Mouse (Mus musculus) hindbrain, embryonic 12.5 days (tissue): ENCODE data around the gene Ptgr2. TPM values are rescaled to one million over a fixed set of nuclear protein-coding genes. Genes with fewer than 3 reads are reported as not detected.
A peak's percentile ranks its signal among the peaks of the same experiment; 100 is the strongest.

ENCODE experiments used
- ATAC-seq: fragments of 200-750 bp; cut with Nextera tagmentation; 2 replicates; pipeline ENCODE4 v1.8.0; 2017; ENCODE audit warnings: moderate TSS enrichment; ENCODE audit not compliant: low FRiP score
- H3K27ac ChIP-seq: fragments of 300-500 bp; sonication (generic); 2 replicates; pipeline ENCODE4 v1.5.1; 2016; ENCODE audit warnings: mild to moderate bottlenecking
- H3K27me3 ChIP-seq: fragments of 300-500 bp; sonication (generic); 2 replicates; pipeline ENCODE4 v1.6.1; 2016; ENCODE audit warnings: mild to moderate bottlenecking
- H3K36me3 ChIP-seq: fragments of 300-500 bp; sonication (generic); 2 replicates; pipeline ENCODE4 v1.6.1; 2016; ENCODE audit warnings: mild to moderate bottlenecking
- H3K4me1 ChIP-seq: fragments of 300-500 bp; sonication (generic); 2 replicates; pipeline ENCODE4 v1.6.1; 2016
- H3K4me2 ChIP-seq: fragments of 300-500 bp; sonication (generic); replicated peaks from 2 replicates; pipeline ENCODE4 v1.6.1; 2016; ENCODE audit warnings: mild to moderate bottlenecking
- H3K4me3 ChIP-seq: fragments of 300-500 bp; sonication (generic); 2 replicates; pipeline ENCODE4 v1.5.1; 2016; ENCODE audit warnings: mild to moderate bottlenecking
- H3K9ac ChIP-seq: fragments of 300-500 bp; sonication (generic); 2 replicates; pipeline ENCODE4 v1.6.1; 2016; ENCODE audit warnings: mild to moderate bottlenecking, moderate library complexity
- H3K9me3 ChIP-seq: fragments of 300-500 bp; sonication (generic); replicated peaks from 2 replicates; pipeline ENCODE4 v1.6.1; 2016; ENCODE audit warnings: mild to moderate bottlenecking
- WGBS: fragments of 180-500 bp; shearing (Covaris S2); methylation state at CpG from one replicate; pipeline ENCODE4 v1.1.7; 2016; 5-methylcytosine and 5-hydroxymethylcytosine counted together
- polyA plus RNA-seq: library from polyadenylated mRNA; unstranded; fragments of >200 nt; fragmentation: Nextera tagmentation; extraction: Ambion mirVana; gene quantifications from 2 replicates; pipeline ENCODE4 v1.2.1, GENCODE M21; 2016

The Ptgr2 gene
- polyA plus RNA-seq, 1 experiment from 2014 or later: 16.0 TPM

DNA sequence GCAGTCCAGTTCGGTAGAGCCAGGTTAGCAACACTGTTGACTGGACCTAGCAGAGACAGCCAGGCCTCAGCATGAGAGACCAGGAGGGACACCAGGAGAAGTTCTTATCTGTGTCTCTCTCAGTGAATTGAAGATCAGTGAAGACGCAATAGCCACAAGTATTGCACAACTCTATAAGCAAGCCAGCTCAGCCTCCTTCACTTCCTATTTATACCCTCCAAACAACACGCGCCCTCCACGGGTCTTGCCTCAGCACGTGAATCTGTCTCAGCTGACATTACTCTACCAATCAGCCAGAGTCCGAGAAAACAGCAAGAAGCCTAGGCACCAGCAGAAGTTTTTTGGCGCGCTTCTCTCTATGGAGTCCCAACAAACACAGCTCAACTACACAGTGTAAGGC, 9.7 kb upstream of the Ptgr2 start:
- 94% methylated on average over 9 of the region's 9 CpGs for WGBS
- no peak overlapping the region for H3K9ac ChIP-seq
- H3K27ac ChIP-seq: no peak overlapping the region
- no peak overlapping the region for H3K4me3 ChIP-seq
- H3K36me3 ChIP-seq: no peaks in the 10 kb centered on the region
- H3K27me3 ChIP-seq: no peaks in the 10 kb centered on the region
- H3K4me2 ChIP-seq: no peak overlapping the region
- no peaks in the 10 kb centered on the region for H3K9me3 ChIP-seq
- H3K4me1 ChIP-seq: no peaks in the 10 kb centered on the region
- no peak for ATAC-seq

DNA sequence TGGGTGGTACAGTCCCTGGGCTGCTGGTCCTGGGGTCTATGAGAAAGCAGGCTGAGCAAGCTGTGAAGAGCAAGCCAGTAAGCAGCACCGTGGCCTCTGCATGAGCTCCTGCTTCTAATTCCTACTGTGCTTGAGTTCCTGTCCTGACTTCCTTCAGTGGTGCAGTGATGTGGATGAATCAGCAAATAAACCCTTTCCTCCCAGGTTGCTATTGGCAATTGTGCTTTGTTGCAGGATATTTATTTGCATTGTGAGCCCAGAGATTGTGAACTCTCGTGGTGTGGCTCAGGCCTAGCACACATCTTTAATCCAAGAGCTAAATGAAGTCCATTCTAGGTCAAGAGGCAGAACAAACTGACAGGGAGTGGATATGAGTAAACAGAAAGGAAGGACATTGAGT, 8.7 kb upstream of the Ptgr2 start:
- Histone ChIP-seq H3K36me3 (no peaks in the 10 kb centered on the region), H3K27me3 (no peaks in the 10 kb centered on the region)

DNA sequence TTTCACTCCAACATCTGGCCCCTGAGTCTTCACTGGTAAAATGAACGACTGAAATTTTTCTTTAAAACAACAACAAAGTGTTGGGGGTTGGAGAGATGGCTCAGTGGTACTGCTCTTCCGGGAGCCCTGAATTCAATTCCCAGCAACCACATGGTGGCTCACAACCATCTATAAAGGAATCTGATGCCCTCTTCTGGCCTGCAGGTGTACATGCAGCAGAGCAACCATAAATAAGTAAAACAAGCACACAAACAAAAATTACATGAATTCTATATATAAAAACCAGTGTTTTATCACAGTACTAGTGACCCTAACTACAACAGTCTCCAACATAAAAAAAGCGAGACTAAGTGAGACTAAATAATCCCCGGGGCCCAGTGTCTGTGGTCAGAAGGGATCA, 8.2 kb upstream of the Ptgr2 start:
- Histone ChIP-seq H3K4me3 (no peak overlapping the region), H3K9me3 (no peaks in the 10 kb centered on the region), H3K27ac (no peak overlapping the region), H3K4me1 (no peaks in the 10 kb centered on the region), H3K4me2 (no peak overlapping the region), H3K36me3 (no peaks in the 10 kb centered on the region), H3K9ac (no peak overlapping the region), H3K27me3 (no peaks in the 10 kb centered on the region)
- no peak for ATAC-seq
- 83% methylated on average over 4 of the region's 4 CpGs for WGBS

More for the DNA sequence above, 8.7 kb upstream of the Ptgr2 start:
- H3K9ac ChIP-seq: no peak overlapping the region
- no peak for ATAC-seq
- H3K4me2 ChIP-seq: no peak overlapping the region
- H3K27ac ChIP-seq: no peak overlapping the region
- no peaks in the 10 kb centered on the region for H3K4me1 ChIP-seq
- WGBS: 74% methylated on average over 2 of the region's 2 CpGs
- H3K9me3 ChIP-seq: no peaks in the 10 kb centered on the region
- H3K4me3 ChIP-seq: no peak overlapping the region

DNA sequence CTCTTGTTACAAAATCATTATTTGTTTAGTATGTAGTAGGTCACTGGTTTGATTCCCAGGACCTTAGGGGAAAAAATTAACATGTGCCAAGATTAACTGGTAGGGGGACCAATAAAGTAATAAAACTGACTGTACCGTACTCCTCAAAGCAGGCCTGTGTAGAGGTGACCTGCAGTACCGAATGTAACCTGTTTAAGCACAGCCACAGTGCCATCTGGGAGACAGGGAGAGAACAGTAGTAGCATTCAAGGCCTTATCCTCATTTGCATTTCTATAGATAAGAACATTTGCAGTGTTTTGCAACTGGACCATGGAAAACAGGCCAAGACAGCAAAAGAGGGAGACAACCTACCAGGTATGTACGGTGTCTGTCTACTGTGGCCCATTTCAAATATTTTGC, 7.2 kb upstream of the Ptgr2 start:
- Histone ChIP-seq H3K4me1 (no peaks in the 10 kb centered on the region), H3K27me3 (no peaks in the 10 kb centered on the region), H3K9me3 (no peaks in the 10 kb centered on the region), H3K9ac (no peak overlapping the region), H3K4me2 (no peak overlapping the region), H3K27ac (no peak overlapping the region), H3K36me3 (no peaks in the 10 kb centered on the region), H3K4me3 (no peak overlapping the region)
- 56% methylated on average over 3 of the region's 3 CpGs for WGBS
- ATAC-seq: no peak; the same call in 1 of the 2 replicates

DNA sequence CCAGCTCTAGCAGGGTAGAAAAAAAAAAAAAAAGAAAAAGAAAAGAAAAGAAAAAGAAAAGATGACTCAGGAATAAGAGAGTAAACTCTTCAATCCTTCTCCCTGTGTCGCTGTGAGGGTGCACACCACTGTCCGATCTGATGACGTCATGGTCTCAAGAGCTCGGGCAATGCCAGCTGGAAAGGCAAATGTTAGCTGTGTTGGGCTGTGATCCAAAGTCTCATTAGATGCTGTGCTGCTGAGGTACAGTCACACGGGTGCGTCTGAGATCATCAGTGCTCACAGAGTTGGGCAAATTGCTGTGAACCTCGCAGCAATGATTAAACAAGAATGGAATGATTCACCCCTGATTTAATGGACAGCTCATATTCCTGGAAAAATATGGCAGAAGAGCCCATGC, 6.1 kb upstream of the Ptgr2 start:
- H3K4me2 ChIP-seq: no peak overlapping the region
- H3K9me3 ChIP-seq: no peaks in the 10 kb centered on the region
- H3K9ac ChIP-seq: no peak overlapping the region
- H3K4me3 ChIP-seq: no peak overlapping the region
- no peak overlapping the region for H3K27ac ChIP-seq
- no peak for ATAC-seq
- H3K36me3 ChIP-seq: no peaks in the 10 kb centered on the region
- no peaks in the 10 kb centered on the region for H3K27me3 ChIP-seq
- H3K4me1 ChIP-seq: no peaks in the 10 kb centered on the region
- 86% methylated on average over 7 of the region's 7 CpGs for WGBS

DNA sequence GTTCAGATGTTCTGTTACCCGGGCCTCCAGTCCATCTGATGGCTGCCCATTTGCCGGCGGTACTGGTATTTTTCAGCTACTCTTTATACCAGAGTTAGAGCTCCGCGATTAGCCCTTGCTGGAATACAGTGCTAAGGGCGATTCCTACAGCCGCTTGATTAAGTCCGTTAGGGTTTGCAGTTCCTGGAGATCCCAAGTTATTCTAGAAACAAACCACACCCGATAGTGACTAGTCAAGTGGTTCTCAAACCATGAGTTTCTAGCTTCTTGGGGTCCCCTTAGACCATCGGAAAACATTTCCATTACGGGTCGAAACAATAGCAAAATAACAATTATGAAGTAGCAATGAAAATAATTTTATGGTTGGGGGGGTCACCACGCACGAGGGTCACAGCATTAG, 641 bp upstream of the Ptgr2 start:
- 76% methylated on average over 14 of the region's 14 CpGs for WGBS

DNA sequence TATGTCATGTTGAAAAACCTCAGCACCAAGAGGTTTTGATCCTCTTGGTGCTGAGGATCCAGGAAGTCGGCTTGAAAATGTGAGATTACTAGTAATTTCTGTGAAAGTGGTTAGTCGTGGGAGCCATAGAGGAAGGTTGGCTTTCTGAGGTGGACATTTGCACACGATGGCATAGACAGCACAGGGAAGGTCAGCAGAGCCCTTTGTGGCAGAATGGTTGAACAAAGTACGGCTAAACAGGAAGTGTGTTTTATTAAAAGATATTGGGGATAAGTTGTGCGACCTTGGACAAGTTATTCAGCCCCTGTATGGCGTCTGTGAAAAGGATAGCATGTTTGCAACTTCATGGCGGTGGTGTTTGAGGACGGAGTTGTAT, 549 bp downstream of the Ptgr2 start:
- WGBS: 34% methylated on average over 8 of the region's 8 CpGs
- 0 out of 2 replicates have a peak, but pooled peaks have one; percentile 13 for ATAC-seq

More for the DNA sequence above, 641 bp upstream of the Ptgr2 start:
- Histone ChIP-seq H3K4me3 (no peak overlapping the region), H3K27ac (no peak overlapping the region), H3K36me3 (no peaks in the 10 kb centered on the region), H3K4me2 (peak overlapping the region; percentile 64), H3K9ac (no peak overlapping the region), H3K9me3 (no peaks in the 10 kb centered on the region), H3K4me1 (peaks cover 4% of the 10 kb centered on the region), H3K27me3 (no peaks in the 10 kb centered on the region)
- ATAC-seq: 0 out of 2 replicates have a peak, but pooled peaks have one; percentile 11

GRCm38 (mm10) chr12:84288461-84288860, 3.4 kb downstream of the Ptgr2 start:
- Histone ChIP-seq H3K9me3 (no peaks in the 10 kb centered on the region), H3K9ac (no peak overlapping the region), H3K4me3 (no peak overlapping the region), H3K4me2 (no peak overlapping the region), H3K36me3 (peaks cover 6% of the 10 kb centered on the region; the same call in 1 of the 2 replicates), H3K27me3 (no peaks in the 10 kb centered on the region), H3K4me1 (peaks cover 4% of the 10 kb centered on the region), H3K27ac (no peak overlapping the region)
- no peak for ATAC-seq
- 64% methylated on average over 3 of the region's 3 CpGs for WGBS

More for the DNA sequence above, 549 bp downstream of the Ptgr2 start:
- H3K36me3 ChIP-seq: no peaks in the 10 kb centered on the region
- peak overlapping the region; percentile 51 for H3K4me3 ChIP-seq
- no peak overlapping the region for H3K27ac ChIP-seq
- no peaks in the 10 kb centered on the region for H3K27me3 ChIP-seq
- no peaks in the 10 kb centered on the region for H3K9me3 ChIP-seq
- H3K4me2 ChIP-seq: peak overlapping the region; percentile 64
- H3K9ac ChIP-seq: peak overlapping the region; percentile 62
- H3K4me1 ChIP-seq: peaks cover 4% of the 10 kb centered on the region

GRCm38 (mm10) chr12:84297851-84298250, 12.8 kb downstream of the Ptgr2 start:
- Histone ChIP-seq H3K9me3 (no peaks in the 10 kb centered on the region), H3K27ac (no peak overlapping the region), H3K9ac (no peak overlapping the region), H3K27me3 (no peaks in the 10 kb centered on the region), H3K36me3 (peaks cover 25% of the 10 kb centered on the region), H3K4me2 (no peak overlapping the region), H3K4me1 (no peaks in the 10 kb centered on the region), H3K4me3 (no peak overlapping the region)
- no peak for ATAC-seq
- 94% methylated on average over 6 of the region's 6 CpGs for WGBS

DNA sequence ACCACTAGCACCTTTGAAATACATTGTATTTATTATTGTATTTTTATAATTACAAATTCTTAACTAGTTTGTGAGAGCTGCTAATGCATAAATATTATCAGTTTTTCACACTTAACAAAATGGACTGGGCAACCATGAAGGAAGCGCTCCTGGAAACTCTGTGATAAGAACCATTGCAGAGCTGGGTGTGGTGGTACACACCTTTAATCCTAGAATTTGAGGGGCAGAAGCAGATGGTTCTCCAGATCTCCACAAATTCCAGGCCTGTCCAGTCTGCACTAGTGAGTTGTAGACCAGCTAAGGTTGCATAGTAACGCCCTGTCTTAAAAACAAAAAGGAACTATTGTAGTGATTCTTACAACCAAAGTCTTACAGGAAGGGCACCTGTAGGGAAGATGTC, 14.2 kb downstream of the Ptgr2 start:
- Histone ChIP-seq H3K4me1 (no peaks in the 10 kb centered on the region), H3K4me2 (no peak overlapping the region), H3K9me3 (no peaks in the 10 kb centered on the region), H3K27ac (no peak overlapping the region), H3K27me3 (no peaks in the 10 kb centered on the region), H3K36me3 (peaks cover 17% of the 10 kb centered on the region), H3K4me3 (no peak overlapping the region), H3K9ac (no peak overlapping the region)
- WGBS: 92% methylated on average over 2 of the region's 2 CpGs
- ATAC-seq: no peak

DNA sequence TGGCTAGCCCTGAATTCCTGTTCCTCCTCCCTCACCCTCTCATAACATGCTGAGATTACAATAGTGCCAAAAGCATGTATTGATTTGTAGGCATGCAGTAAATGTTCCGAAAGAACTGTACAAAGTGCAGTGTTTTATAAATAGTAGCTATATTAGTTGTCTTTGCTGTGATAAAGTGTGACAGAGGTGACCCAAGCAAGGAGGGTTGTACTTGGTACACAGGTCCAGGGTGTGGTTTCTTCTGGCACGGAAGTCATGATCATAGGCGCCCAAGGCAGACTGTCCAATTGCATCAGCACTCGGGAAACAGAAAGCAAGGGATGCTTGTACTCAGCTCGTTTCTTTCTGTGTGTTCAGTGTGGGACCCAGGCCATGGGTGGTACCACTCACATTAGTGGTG, 19.1 kb downstream of the Ptgr2 start:
- H3K27me3 ChIP-seq: no peaks in the 10 kb centered on the region
- H3K9me3 ChIP-seq: no peaks in the 10 kb centered on the region
- no peak overlapping the region for H3K9ac ChIP-seq
- H3K27ac ChIP-seq: no peak overlapping the region
- H3K4me2 ChIP-seq: no peak overlapping the region
- H3K36me3 ChIP-seq: peaks cover 16% of the 10 kb centered on the region; the same call in 1 of the 2 replicates
- no peak overlapping the region for H3K4me3 ChIP-seq
- ATAC-seq: no peak
- H3K4me1 ChIP-seq: no peaks in the 10 kb centered on the region
- WGBS: 93% methylated on average over 5 of the region's 5 CpGs

GRCm38 (mm10) chr12:84304554-84304953, 19.5 kb downstream of the Ptgr2 start:
- Histone ChIP-seq H3K4me1 (no peaks in the 10 kb centered on the region), H3K27ac (no peak overlapping the region), H3K4me2 (no peak overlapping the region), H3K4me3 (no peak overlapping the region), H3K36me3 (peaks cover 12% of the 10 kb centered on the region; the same call in 1 of the 2 replicates), H3K27me3 (no peaks in the 10 kb centered on the region), H3K9me3 (no peaks in the 10 kb centered on the region), H3K9ac (no peak overlapping the region)
- ATAC-seq: no peak
- 80% methylated on average over 1 of the region's 1 CpGs for WGBS

- H3K36me3 ChIP-seq: peaks cover 4% of the 10 kb centered on the region; the same call in 1 of the 2 replicates
- H3K27me3 ChIP-seq: no peaks in the 10 kb centered on the region
- no peak overlapping the region for H3K4me2 ChIP-seq
- peaks cover 5% of the 10 kb centered on the region for H3K4me1 ChIP-seq
- H3K9ac ChIP-seq: no peak overlapping the region
- 75% methylated on average over 4 of the region's 5 CpGs for WGBS
- ATAC-seq: no peak
- H3K9me3 ChIP-seq: no peaks in the 10 kb centered on the region
- H3K4me3 ChIP-seq: no peak overlapping the region
- H3K27ac ChIP-seq: no peak overlapping the region
These were observed 26.3 kb downstream of the Ptgr2 start for GRCm38 (mm10) chr12:84311306-84311705.
